Mouse (Mus musculus) left cerebral cortex, adult 2 months (tissue): ENCODE measurements around the gene Zswim3. TPM values are rescaled to one million over a fixed set of nuclear protein-coding genes. Genes with fewer than 3 reads are reported as not detected.
"Not testable (repeated sequence)": the region's sequence is repeated elsewhere in the genome, so short reads cannot be mapped to it uniquely, and the experiment has no call there.

Source experiments
- DNase-seq, 2 experiments: peaks; one replicate each; pipeline ENCODE4 v3.0.0; 2021 to 2022; ENCODE audit warnings: low spot score in 2 of 2, mixed read lengths in 1 of 2; ENCODE audit errors: extremely low spot score in 1 of 2
- H3K27ac ChIP-seq: fragments of 200-600 bp; 2 replicates; pipeline ENCODE4 v1.8.1; 2022
- H3K4me3 ChIP-seq: fragments of 200-600 bp; 2 replicates; pipeline ENCODE4 v1.8.1; 2022
- CTCF ChIP-seq: fragments of 200-600 bp; IDR thresholded peaks from 2 replicates; pipeline ENCODE4 v1.8.1; 2022; ENCODE audit warnings: antibody characterized with exemption, mild to moderate bottlenecking, moderate library complexity
- intact Hi-C: fragments of 180-260 bp; cut with DNase I; formaldehyde crosslinking; loops from one replicate; pipeline ENCODE4 v1.15.1; 2025
- total RNA-seq, 2 experiments: library from RNA; stranded (reverse); gene quantifications; 2 replicates each; pipeline ENCODE4 v1.2.3; 2021

The Zswim3 gene
- total RNA-seq, 2 experiments from 2014 or later = 8.6 to 9.0 TPM

- TF ChIP-seq CTCF = peak; percentile 59
- DNase-seq = peak; percentile 76 to 78
- peak within 1 kb of the TSS; percentile 90 for H3K4me3 ChIP-seq
- peak within 1 kb of the TSS; percentile 94 for H3K27ac ChIP-seq
- intact Hi-C loops = loop anchor here (1.0 to 2.0 kb wide), 2 partner anchors 46 to 78 kb away; partner anchors contain the start of genes Pcif1 and Zfp335
Measured at GRCm38 (mm10) chr2:164832748-164833301, 27.9 kb downstream of the Zswim3 start, which contains the start of gene Ctsa. Gene Ctsa, plus strand, starts transcription at chr2:164832873.

- intact Hi-C loops = loop anchor here (1.0 to 2.0 kb wide), 2 partner anchors 46 to 77 kb away; partner anchors contain the start of genes Pcif1 and Zfp335
- TF ChIP-seq CTCF = no peak
- H3K27ac ChIP-seq = peak within 1 kb of the TSS; percentile 94
- peak within 1 kb of the TSS; percentile 90 for H3K4me3 ChIP-seq
- peak; percentile 85 to 87 for DNase-seq
Measured at GRCm38 (mm10) chr2:164833314-164833959, 28.5 kb downstream of the Zswim3 start, which contains the start of gene Neurl2. Gene Neurl2, minus strand, starts transcription at chr2:164833456.

GRCm38 (mm10) chr2:164834531-164834930 lies 29.6 kb downstream of the Zswim3 start:
- intact Hi-C loops = no loop called here
- no peak for DNase-seq
- H3K27ac ChIP-seq = peak overlapping the region; percentile 94
- peak overlapping the region; percentile 90 for H3K4me3 ChIP-seq
- TF ChIP-seq CTCF = peak; percentile 19

GRCm38 (mm10) chr2:164835164-164835563 lies 30.3 kb downstream of the Zswim3 start:
- no peak overlapping the region for H3K27ac ChIP-seq
- no peak for TF ChIP-seq CTCF
- intact Hi-C loops = no loop called here
- no peak for DNase-seq
- H3K4me3 ChIP-seq = peak overlapping the region; percentile 90; the same call in 1 of the 2 replicates

GRCm38 (mm10) chr2:164845782-164846181 lies 40.9 kb downstream of the Zswim3 start:
- no peak for DNase-seq
- peak; percentile 48 for TF ChIP-seq CTCF
- Histone ChIP-seq H3K4me3 (no peak overlapping the region), H3K27ac (no peak overlapping the region)
- intact Hi-C loops = no loop called here

- TF ChIP-seq CTCF = no peak
- Histone ChIP-seq H3K4me3 (no peak overlapping the region), H3K27ac (no peak overlapping the region)
- no peak for DNase-seq
- intact Hi-C loops = no loop called here
Measured at GRCm38 (mm10) chr2:164850061-164850460, 45.2 kb downstream of the Zswim3 start.

- H3K27ac ChIP-seq, intact Hi-C loops, H3K4me3 ChIP-seq, DNase-seq: not testable (repeated sequence)
Measured at GRCm38 (mm10) chr2:164855572-164855971, 50.7 kb downstream of the Zswim3 start.

- peak in 1 of 2 experiments; percentile 22 for DNase-seq
- intact Hi-C loops = no loop called here
- Histone ChIP-seq H3K27ac (peak overlapping the region; percentile 53; the same call in 1 of the 2 replicates), H3K4me3 (peak overlapping the region; percentile 60)
- TF ChIP-seq CTCF = no peak; the same call in 1 of the 2 replicates
Measured at GRCm38 (mm10) chr2:164856309-164857100, 51.6 kb downstream of the Zswim3 start.

GRCm38 (mm10) chr2:164857101-164857821 lies 52.4 kb downstream of the Zswim3 start, which contains the start of gene Pltp:
Gene Pltp, minus strand, starts transcription at chr2:164857711.
- no peak for TF ChIP-seq CTCF
- intact Hi-C loops = no loop called here
- peak within 1 kb of the TSS; percentile 53 for H3K27ac ChIP-seq
- DNase-seq = no peak
- H3K4me3 ChIP-seq = peak within 1 kb of the TSS; percentile 60

GRCm38 (mm10) chr2:164857842-164858553 lies 53.1 kb downstream of the Zswim3 start:
- TF ChIP-seq CTCF = no peak
- peak overlapping the region; percentile 5; the same call in 1 of the 2 replicates for H3K27ac ChIP-seq
- peak overlapping the region; percentile 60 for H3K4me3 ChIP-seq
- no peak for DNase-seq
- intact Hi-C loops = no loop called here

GRCm38 (mm10) chr2:164859155-164859554 lies 54.3 kb downstream of the Zswim3 start:
- DNase-seq = no peak
- no peak overlapping the region for H3K4me3 ChIP-seq
- intact Hi-C loops = no loop called here
- TF ChIP-seq CTCF = no peak
- H3K27ac ChIP-seq = no peak overlapping the region
